Mouse (Mus musculus): Measurements from ENCODE around the gene Rnf19b.

Gene Rnf19b

GRCm38 (mm10) chr4:129058207-129059092 lies at the start of gene Rnf19b:
Rnf19b (plus strand) TSS chr4:129058271.
- peak; percentile 37 to 56 for DNase-seq (ENCODE audit: low spot score in 2 of 2)

GRCm38 (mm10) chr4:129008672-129009071 lies 49.4 kb upstream of the Rnf19b start:
- DNase-seq (ENCODE audit: low spot score in 2 of 2), result no peak

GRCm38 (mm10) chr4:129009521-129009920 lies 48.5 kb upstream of the Rnf19b start:
- DNase-seq (ENCODE audit: low spot score in 2 of 2), result no peak

- no peak for DNase-seq (ENCODE audit: low spot score in 2 of 2)
Measured at GRCm38 (mm10) chr4:129011604-129012121, 46.4 kb upstream of the Rnf19b start.

- no peak for DNase-seq (ENCODE audit: low spot score in 2 of 2)
Measured at GRCm38 (mm10) chr4:129013151-129013864, 44.8 kb upstream of the Rnf19b start.

GRCm38 (mm10) chr4:129016329-129016728 lies 41.7 kb upstream of the Rnf19b start:
- DNase-seq (ENCODE audit: low spot score in 2 of 2), result no peak

- no peak for DNase-seq (ENCODE audit: low spot score in 2 of 2)
Measured at GRCm38 (mm10) chr4:129017150-129017549, 40.9 kb upstream of the Rnf19b start.

GRCm38 (mm10) chr4:129018788-129019435 lies 39.2 kb upstream of the Rnf19b start:
- DNase-seq (ENCODE audit: low spot score in 2 of 2), result no peak

GRCm38 (mm10) chr4:129019788-129020187 lies 38.3 kb upstream of the Rnf19b start:
- DNase-seq (ENCODE audit: low spot score in 2 of 2), result no peak

- no peak for DNase-seq (ENCODE audit: low spot score in 2 of 2)
Measured at GRCm38 (mm10) chr4:129020454-129020853, 37.6 kb upstream of the Rnf19b start.

GRCm38 (mm10) chr4:129021426-129021825 lies 36.6 kb upstream of the Rnf19b start:
- no peak for DNase-seq (ENCODE audit: low spot score in 2 of 2)

- DNase-seq (ENCODE audit: low spot score in 2 of 2), result no peak
Measured at GRCm38 (mm10) chr4:129021886-129022285, 36.2 kb upstream of the Rnf19b start.

- no peak for DNase-seq (ENCODE audit: low spot score in 2 of 2)
Measured at GRCm38 (mm10) chr4:129023884-129024283, 34.2 kb upstream of the Rnf19b start.

- DNase-seq (ENCODE audit: low spot score in 2 of 2), result peak in 1 of 2 experiments; percentile 43
Measured at GRCm38 (mm10) chr4:129024775-129025174, 33.3 kb upstream of the Rnf19b start.

- DNase-seq (ENCODE audit: low spot score in 2 of 2), result no peak
Measured at GRCm38 (mm10) chr4:129025707-129026106, 32.4 kb upstream of the Rnf19b start.

GRCm38 (mm10) chr4:129030746-129031145 lies 27.3 kb upstream of the Rnf19b start:
- no peak for DNase-seq (ENCODE audit: low spot score in 2 of 2)

GRCm38 (mm10) chr4:129031408-129031965 lies 26.6 kb upstream of the Rnf19b start:
- DNase-seq (ENCODE audit: low spot score in 2 of 2), result no peak

- peak in 1 of 2 experiments; percentile 48 for DNase-seq (ENCODE audit: low spot score in 2 of 2)
Measured at GRCm38 (mm10) chr4:129032133-129032962, 25.7 kb upstream of the Rnf19b start.

GRCm38 (mm10) chr4:129032963-129033951 lies 24.8 kb upstream of the Rnf19b start:
- peak in 1 of 2 experiments; percentile 35 for DNase-seq (ENCODE audit: low spot score in 2 of 2)

- DNase-seq (ENCODE audit: low spot score in 2 of 2), result no peak
Measured at GRCm38 (mm10) chr4:129034224-129034623, 23.8 kb upstream of the Rnf19b start.

All from spleen, postnatal 14 days (tissue).